Mouse (Mus musculus): ENCODE data around the gene Maoa. TPM values are rescaled to one million over a fixed set of nuclear protein-coding genes. Genes with fewer than 3 reads are reported as not detected.

Maoa gene
- 1.3 TPM in 1 of 2 replicates, not detected in the other for total RNA-seq (2015; ENCODE audit: low replicate concordance)
- not detected in 2 replicates for total RNA-seq (2017; ENCODE audit: low replicate concordance)

DNA sequence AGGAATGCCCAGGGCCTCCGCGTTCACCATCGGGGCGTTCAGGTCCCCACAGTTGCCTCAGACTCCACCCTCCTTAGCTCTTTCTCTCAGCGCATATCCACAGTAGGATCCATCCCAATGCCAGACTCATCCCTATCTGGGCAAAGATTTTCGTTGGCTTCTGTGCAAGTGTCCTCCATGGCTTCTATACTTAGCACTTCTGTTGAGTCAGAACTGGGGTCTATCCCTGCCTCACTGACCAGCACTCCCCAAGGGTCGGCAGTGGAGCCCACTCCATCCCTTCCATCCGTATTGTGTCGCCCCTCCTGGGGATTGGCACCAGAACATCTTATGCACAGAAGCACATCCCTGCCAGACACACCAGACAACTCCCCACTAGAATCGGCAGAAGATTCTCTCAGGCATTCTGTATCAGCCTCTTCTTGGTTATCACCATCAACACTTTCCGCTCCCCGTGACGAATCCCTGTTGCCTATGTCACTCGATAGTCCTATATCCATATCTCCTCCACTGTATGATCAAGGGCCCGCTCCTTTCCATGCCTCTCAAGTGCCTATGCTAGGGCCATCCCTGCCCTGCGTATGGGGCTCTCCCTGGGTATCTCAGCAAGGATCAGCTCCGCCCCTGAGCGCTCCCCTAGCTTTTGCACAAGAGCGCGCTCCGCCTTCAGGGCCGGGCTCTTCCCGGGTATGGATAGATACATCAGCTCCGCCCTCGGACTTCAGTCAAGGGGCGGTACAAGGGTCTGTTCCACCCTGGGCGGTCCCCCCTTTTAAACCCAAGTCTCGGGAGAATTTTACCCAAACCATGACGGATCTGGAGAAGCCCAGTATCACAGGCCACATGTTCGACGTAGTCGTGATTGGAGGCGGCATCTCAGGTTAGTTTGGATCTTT, at the start of gene Maoa:
TSS of gene Maoa (plus strand) at position 665 of the 896 bp plus-strand sequence.
- no peak for ATAC-seq (replicated peaks; ENCODE audit: low FRiP score, poor library complexity, severe bottlenecking)

DNA sequence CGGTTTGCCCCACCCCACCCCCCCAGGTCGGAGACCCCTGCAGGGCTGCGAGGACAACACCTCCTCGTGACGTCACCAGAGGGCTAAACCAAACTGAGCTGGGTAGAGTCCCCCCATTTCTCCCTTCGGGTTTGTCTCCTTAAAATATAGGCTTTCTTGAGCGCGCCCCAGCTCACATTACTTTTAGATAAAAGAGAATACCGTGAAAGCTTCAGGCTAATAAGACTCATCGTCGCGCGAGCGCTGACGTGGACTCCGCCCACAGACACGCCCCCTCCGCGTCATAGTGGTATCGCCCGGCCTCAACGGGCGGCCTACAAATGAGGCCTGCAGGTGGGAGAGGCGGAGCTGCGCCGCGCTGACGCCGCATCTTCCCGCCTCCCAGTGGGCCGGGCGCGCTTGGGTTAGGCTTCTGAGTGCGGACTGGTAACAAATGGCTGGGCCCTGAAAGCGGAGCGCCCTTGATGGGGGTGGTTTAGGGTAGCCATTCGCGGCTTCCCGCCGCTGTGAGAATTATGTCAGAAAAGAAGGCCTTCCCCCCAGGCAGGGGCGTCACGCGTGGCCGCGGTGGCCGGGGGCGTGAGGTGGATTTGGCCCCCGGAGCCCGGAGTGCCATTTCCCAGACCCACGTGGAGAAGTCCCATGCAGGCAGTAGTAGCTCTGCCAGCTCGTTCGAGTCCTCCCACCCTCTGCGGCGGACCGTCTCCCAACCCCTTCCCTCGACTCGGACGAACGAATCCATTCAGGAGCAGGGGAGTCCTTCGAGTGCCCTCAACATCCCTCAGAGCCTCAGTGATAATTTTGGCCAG, 1.1 kb upstream of the Maoa start:
- peak; percentile 89 for ATAC-seq (replicated peaks; ENCODE audit: low FRiP score, poor library complexity, severe bottlenecking)

DNA sequence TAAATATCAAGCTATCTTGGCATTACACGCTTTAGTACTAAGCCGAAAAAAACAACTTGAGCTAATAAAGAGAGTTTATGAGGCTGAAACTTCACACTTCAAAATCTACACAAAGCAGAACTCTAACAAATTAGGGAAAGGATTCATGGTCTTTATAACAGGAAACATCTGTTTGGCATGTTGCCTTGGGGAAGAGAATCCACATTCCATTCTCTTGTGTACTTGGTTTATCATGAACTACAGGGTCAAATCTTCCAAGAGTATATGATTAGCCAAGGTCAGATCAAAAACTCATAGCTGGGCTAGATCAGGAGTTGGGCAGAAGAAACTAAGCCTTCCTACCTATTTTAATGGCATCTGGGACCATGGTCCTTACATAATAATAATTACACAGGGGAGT, 37.0 kb downstream of the Maoa start:
- ATAC-seq (replicated peaks; ENCODE audit: low FRiP score, poor library complexity, severe bottlenecking) = no peak

DNA sequence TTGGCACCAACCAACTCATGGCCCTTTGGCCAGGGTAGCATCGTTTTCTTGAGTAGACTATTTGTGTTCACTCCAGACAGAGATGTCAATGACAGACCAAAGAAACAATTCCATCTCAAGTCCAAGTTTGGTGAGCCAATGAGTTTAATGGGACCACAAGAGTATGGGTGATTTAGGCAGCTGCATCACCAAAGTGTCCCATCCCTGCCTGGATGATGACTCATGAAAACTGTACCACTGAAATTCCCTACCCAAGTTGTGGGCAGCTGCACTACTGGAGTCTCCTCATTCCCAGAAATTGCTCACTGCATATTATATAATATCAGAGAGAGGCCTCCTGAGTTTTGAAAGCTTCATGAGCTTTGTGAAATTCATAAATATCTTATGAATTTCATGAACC, 86.6 kb downstream of the Maoa start:
- no peak for ATAC-seq (replicated peaks; ENCODE audit: low FRiP score, poor library complexity, severe bottlenecking)

DNA sequence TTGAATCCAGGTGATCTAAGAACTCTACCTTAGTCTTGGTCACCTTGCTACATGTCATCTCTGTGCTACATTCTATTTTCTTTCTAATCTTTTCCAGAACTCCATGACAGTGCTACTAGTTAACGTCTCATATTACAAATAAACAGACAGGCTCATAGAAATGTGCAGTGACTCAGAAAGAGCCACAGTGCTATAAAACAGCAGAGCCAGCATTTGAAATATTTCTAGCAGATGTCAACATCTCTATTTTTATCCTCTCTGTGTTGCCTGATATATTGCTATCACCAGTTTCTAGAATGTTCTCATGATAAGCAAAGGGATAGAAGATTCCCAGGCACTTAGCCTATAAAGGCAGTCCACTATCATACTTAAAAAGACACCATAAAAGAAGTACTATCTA, 94.5 kb downstream of the Maoa start:
- ATAC-seq (replicated peaks; ENCODE audit: low FRiP score, poor library complexity, severe bottlenecking) = no peak

Other genes with a start within 250 kb of the Maoa start
- gene Cypt1, start 96.8 kb upstream of the Maoa start, total RNA-seq (2015; ENCODE audit: low replicate concordance) = not detected in 2 replicates
- gene Cypt1, start 96.8 kb upstream of the Maoa start, total RNA-seq (2017; ENCODE audit: low replicate concordance) = not detected in 2 replicates
- gene Maob, start 197.7 kb downstream of the Maoa start, total RNA-seq (2015; ENCODE audit: low replicate concordance) = not detected in 2 replicates
- not detected in 2 replicates for gene Maob, start 197.7 kb downstream of the Maoa start, total RNA-seq (2017; ENCODE audit: low replicate concordance)

All from erythroid progenitor cell, adult 5-6 weeks (primary cell).